ENCODE assay signal across 23 mouse cellular contexts in genomic region chr15:62125718-62126117, GRCm38 (mm10).
"Had no signal": no experiment of that assay in that cellular context is flagged by ENCODE, and none has a peak within 500 bp of the region (broad histone marks: within the 10 kb centered on the region; RNA-seq: fewer than 3 reads in every experiment).

No protein-coding gene starts in this region.

- H3K4me2 ChIP-seq: heart, embryonic 12.5 days; hindbrain, embryonic 12.5 days; hindbrain, embryonic 14.5 days; intestine, embryonic 15.5 days; limb, embryonic 13.5 days; limb, embryonic 15.5 days had no signal

- H3K27ac ChIP-seq: heart, embryonic 10.5 days; hindbrain, embryonic 10.5 days; hindbrain, embryonic 12.5 days; hindbrain, embryonic 14.5 days; intestine, embryonic 15.5 days; layer of hippocampus, adult 2 months; limb, embryonic 13.5 days; limb, embryonic 15.5 days had no signal

- H3K27me3 ChIP-seq: heart, embryonic 12.5 days; hindbrain, embryonic 12.5 days; intestine, embryonic 15.5 days; limb, embryonic 13.5 days; limb, embryonic 15.5 days had no signal

- DNase-seq: gastrocnemius, postnatal 10 days; gastrocnemius, postnatal 25 days; heart, adult 18-20 months; heart, postnatal 10 days; heart, postnatal 4 days; kidney, adult 18-20 months; kidney, adult 8-10 months; kidney, postnatal 10 days; kidney, postnatal 25 days; kidney, postnatal 4 days; left cerebral cortex, postnatal 4 days had no signal

- H3K9ac ChIP-seq: heart, embryonic 12.5 days; hindbrain, embryonic 12.5 days; hindbrain, embryonic 14.5 days; intestine, embryonic 15.5 days; limb, embryonic 13.5 days; limb, embryonic 15.5 days had no signal

- ATAC-seq: hindbrain, embryonic 16.5 days; inflammation-experienced regulatory T-cells, adult 6 months; intestine, embryonic 15.5 days; intestine, postnatal 0 days had no signal

- H3K9me3 ChIP-seq: heart, embryonic 10.5 days; heart, embryonic 12.5 days; hindbrain, embryonic 10.5 days; hindbrain, embryonic 12.5 days; intestine, embryonic 15.5 days; limb, embryonic 13.5 days; limb, embryonic 15.5 days had no signal

- H3K36me3 ChIP-seq: heart, embryonic 10.5 days; heart, embryonic 12.5 days; hindbrain, embryonic 10.5 days; hindbrain, embryonic 12.5 days; intestine, embryonic 15.5 days; limb, embryonic 13.5 days; limb, embryonic 15.5 days had no signal

- H3K4me3 ChIP-seq: heart, embryonic 10.5 days; heart, embryonic 12.5 days; hindbrain, embryonic 10.5 days; hindbrain, embryonic 12.5 days; intestine, embryonic 15.5 days; layer of hippocampus, adult 2 months; limb, embryonic 13.5 days; limb, embryonic 15.5 days had no signal
